Mouse (Mus musculus) liver, embryonic 13.5 days (tissue): ENCODE data around the gene Olfr649. TPM values are rescaled to one million over a fixed set of nuclear protein-coding genes. Genes with fewer than 3 reads are reported as not detected.

Experiments
- ATAC-seq: fragments of 200-750 bp; cut with Nextera tagmentation; 2 replicates; pipeline ENCODE4 v1.8.0; 2017; ENCODE audit warnings: low read depth, mild to moderate bottlenecking, moderate number of reproducible peaks, moderate library complexity
- DNase-seq: peaks from one replicate; pipeline ENCODE4 v3.0.0; 2022
- H3K27ac ChIP-seq: fragments of 300-500 bp; sonication (generic); 2 replicates; pipeline ENCODE4 v1.5.1; 2015; ENCODE audit warnings: moderate library complexity, mild to moderate bottlenecking, inconsistent platforms
- H3K27me3 ChIP-seq: fragments of 300-500 bp; sonication (generic); 2 replicates; pipeline ENCODE4 v1.6.1; 2015; ENCODE audit warnings: mild to moderate bottlenecking, inconsistent platforms
- H3K36me3 ChIP-seq: fragments of 300-500 bp; sonication (generic); 2 replicates; pipeline ENCODE4 v1.6.1; 2015; ENCODE audit warnings: mild to moderate bottlenecking, inconsistent platforms
- H3K4me1 ChIP-seq: fragments of 300-500 bp; sonication (generic); replicated peaks from 2 replicates; pipeline ENCODE4 v1.6.1; 2015; ENCODE audit warnings: inconsistent platforms
- H3K4me2 ChIP-seq: fragments of 300-500 bp; sonication (generic); 2 replicates; pipeline ENCODE4 v1.6.1; 2015; ENCODE audit warnings: inconsistent platforms, mild to moderate bottlenecking, moderate library complexity
- H3K4me3 ChIP-seq: fragments of 300-500 bp; sonication (generic); replicated peaks from 2 replicates; pipeline ENCODE4 v1.5.1; 2015; ENCODE audit warnings: mild to moderate bottlenecking, inconsistent platforms
- H3K9ac ChIP-seq: fragments of 300-500 bp; sonication (generic); 2 replicates; pipeline ENCODE4 v1.6.1; 2015; ENCODE audit warnings: mild to moderate bottlenecking, inconsistent platforms
- H3K9me3 ChIP-seq: fragments of 300-500 bp; sonication (generic); replicated peaks from 2 replicates; pipeline ENCODE4 v1.6.1; 2016; ENCODE audit warnings: inconsistent platforms
- WGBS: fragments of 180-500 bp; shearing (Covaris S2); methylation state at CpG from one replicate; pipeline ENCODE4 v1.1.7; 2015; ENCODE audit not compliant: insufficient replicate concordance; 5-methylcytosine and 5-hydroxymethylcytosine counted together
- polyA plus RNA-seq: library from polyadenylated mRNA; unstranded; fragments of >200 nt; fragmentation: Nextera tagmentation; extraction: Ambion mirVana; gene quantifications from 2 replicates; pipeline ENCODE4 v1.2.1, GENCODE M21; 2015

Gene Olfr649
- polyA plus RNA-seq: not detected in 2 replicates

DNA sequence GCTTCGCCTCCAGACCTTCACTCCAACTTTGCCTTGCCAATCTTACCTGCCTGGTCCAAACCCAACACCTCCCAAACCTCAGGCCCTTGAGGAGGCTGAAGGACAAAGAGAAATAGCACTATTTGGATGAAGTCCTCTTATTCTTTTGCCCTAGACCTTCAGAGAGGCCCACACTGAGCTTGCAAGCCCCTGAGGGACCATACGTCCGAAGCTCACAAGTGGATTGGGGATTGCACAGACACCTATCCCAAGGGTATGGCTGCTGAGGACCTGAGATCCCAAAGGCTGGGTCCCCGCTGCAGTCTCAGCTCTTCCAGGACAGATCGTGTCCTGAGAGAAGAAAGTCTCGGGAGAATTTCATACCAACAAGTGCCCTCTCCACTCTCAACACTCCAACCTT lies at the start of gene Olfr649:
Gene Olfr649, minus strand, starts transcription at position 101 of the 400 bp plus-strand sequence.
- H3K9me3 ChIP-seq: no peaks in the 10 kb centered on the region
- no peak within 1 kb of the TSS for H3K9ac ChIP-seq
- WGBS: 69% methylated on average over 6 of the region's 6 CpGs
- no peaks in the 10 kb centered on the region for H3K36me3 ChIP-seq
- H3K4me1 ChIP-seq: no peaks in the 10 kb centered on the region
- H3K27me3 ChIP-seq: no peaks in the 10 kb centered on the region
- no peak within 1 kb of the TSS for H3K4me2 ChIP-seq
- H3K4me3 ChIP-seq: no peak within 1 kb of the TSS
- DNase-seq (no peak), ATAC-seq (no peak)
- no peak within 1 kb of the TSS for H3K27ac ChIP-seq

DNA sequence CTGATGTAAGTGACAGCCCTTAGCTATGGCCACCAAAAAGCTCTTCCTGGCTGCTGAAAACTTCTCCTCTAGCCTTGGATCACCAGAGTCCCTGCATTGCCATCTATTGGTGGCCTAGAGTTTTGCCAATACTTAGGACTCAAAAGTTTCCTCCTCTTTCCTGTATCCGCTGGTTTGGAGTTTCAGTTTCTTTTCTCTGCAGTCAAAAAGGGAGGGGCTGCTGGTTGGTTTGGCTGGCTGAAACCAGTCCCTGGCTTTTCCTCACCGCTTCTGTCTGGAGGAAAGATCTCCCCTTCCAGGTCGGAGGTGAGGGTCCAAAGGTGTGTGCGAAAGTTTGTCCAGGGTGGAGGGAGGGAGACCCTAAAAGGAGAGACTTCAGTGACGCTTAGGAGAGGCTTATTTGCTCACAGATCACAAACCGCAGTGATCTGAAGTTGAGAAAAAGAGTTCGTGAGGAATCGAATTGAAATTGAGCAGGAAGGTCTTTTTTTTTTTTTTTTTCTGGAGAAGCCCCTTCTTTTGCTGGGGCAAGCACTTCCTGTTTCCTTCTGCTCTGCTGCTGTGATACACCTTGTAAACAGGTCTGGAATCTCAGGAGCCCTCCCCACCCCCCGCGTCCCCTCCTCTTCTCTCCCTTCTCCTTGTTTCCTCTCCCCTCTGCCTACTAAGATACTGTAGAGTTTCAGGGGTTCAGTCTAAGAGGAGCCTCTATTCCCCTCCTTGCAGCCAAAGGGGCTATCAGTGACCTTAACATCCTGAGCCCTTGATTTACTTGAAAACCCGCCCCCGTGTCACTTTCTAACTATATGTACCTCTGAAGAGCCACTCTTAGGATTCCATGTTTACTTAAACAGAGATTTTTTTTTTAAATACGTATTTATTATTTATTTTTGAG lies 48.7 kb upstream of the Olfr649 start, which contains the start of gene Trim34a:
Gene Trim34a, plus strand, starts transcription at position 171 of the 895 bp plus-strand sequence.
- peak within 1 kb of the TSS; percentile 68 for H3K9ac ChIP-seq
- H3K27me3 ChIP-seq: no peaks in the 10 kb centered on the region
- peak within 1 kb of the TSS; percentile 66 for H3K4me3 ChIP-seq
- peak; percentile 50 for DNase-seq
- peak; percentile 91 for ATAC-seq
- H3K27ac ChIP-seq: no peak within 1 kb of the TSS
- peak within 1 kb of the TSS; percentile 68 for H3K4me2 ChIP-seq
- H3K9me3 ChIP-seq: no peaks in the 10 kb centered on the region
- H3K36me3 ChIP-seq: no peaks in the 10 kb centered on the region
- H3K4me1 ChIP-seq: peaks cover 13% of the 10 kb centered on the region
- 5% methylated on average over 13 of the region's 13 CpGs for WGBS

DNA sequence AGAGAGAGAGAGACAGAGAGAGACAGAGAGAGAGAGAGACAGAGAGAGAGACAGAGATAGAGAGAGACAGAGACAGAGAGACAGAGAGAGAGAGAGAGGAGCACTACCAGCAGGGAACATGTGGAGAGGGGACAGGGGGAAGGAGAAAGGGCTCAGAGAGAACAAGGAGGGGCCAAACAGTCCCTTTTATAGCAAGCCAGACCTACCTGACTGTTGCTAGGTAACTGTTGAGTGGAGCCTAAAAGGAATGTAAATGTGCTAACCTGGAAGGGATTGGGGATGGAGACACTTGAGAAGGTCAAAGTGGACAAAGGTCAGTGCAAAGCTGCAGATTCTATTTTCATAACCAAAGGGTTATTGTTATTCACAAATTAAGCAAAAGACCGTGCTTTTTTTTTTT lies 47.8 kb upstream of the Olfr649 start:
- Histone ChIP-seq H3K9ac (no peak overlapping the region), H3K27me3 (no peaks in the 10 kb centered on the region), H3K4me3 (0 out of 2 replicates have a peak overlapping the region, but pooled peaks have one; percentile 66), H3K4me2 (peak overlapping the region; percentile 68), H3K9me3 (no peaks in the 10 kb centered on the region), H3K4me1 (peaks cover 13% of the 10 kb centered on the region), H3K27ac (no peak overlapping the region), H3K36me3 (no peaks in the 10 kb centered on the region)
- ATAC-seq (no peak), DNase-seq (no peak)
- WGBS: 28% methylated on average over 1 of the region's 1 CpGs

DNA sequence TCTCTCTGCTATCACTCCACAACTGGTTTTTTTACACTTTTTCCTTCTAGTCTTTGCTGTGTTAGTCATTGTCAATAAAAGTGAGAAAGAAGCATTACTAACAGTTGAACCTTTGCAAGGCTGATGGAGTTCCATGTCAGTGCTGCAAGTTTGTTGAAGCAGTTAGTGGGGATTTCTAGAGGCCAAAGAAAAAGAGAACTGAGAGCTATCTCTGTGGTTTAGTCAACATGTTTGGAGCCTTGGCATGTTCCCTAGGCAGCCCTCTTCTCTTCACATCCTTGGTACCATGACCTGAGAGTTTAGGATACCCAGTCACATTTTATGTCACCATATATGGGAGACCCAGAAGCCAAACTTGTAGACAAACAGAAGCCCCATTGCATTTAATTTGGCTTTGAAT lies 45.1 kb upstream of the Olfr649 start:
- no peaks in the 10 kb centered on the region for H3K36me3 ChIP-seq
- DNase-seq (no peak), ATAC-seq (no peak)
- no peak overlapping the region for H3K4me2 ChIP-seq
- peaks cover 13% of the 10 kb centered on the region for H3K4me1 ChIP-seq
- no peaks in the 10 kb centered on the region for H3K27me3 ChIP-seq
- H3K9me3 ChIP-seq: no peaks in the 10 kb centered on the region
- no peak overlapping the region for H3K4me3 ChIP-seq
- no peak overlapping the region for H3K27ac ChIP-seq
- no peak overlapping the region for H3K9ac ChIP-seq

DNA sequence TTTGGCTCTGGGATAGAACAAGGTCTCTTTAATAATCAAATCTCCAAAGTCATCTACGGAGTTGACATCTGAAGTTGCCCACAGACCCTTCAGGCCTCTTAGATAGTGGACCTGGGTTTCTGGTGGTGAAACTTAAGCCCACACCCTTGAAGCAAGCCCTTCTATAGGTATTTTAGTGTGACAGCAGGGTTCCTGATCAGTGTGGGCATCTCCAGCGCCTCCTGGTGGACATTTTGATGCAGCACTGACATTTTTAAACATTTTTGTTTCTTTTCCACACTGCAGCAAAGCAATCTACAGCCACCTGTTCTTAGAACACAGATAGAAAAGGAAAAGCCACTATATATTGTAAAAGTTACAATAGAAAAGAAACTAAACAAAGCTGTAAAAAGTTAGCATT lies 35.4 kb upstream of the Olfr649 start:
- Histone ChIP-seq H3K9me3 (no peaks in the 10 kb centered on the region), H3K27me3 (no peaks in the 10 kb centered on the region), H3K4me3 (no peak overlapping the region), H3K4me2 (no peak overlapping the region), H3K9ac (no peak overlapping the region), H3K27ac (no peak overlapping the region), H3K36me3 (no peaks in the 10 kb centered on the region), H3K4me1 (no peaks in the 10 kb centered on the region)
- DNase-seq (peak; percentile 7), ATAC-seq (no peak)
- 21% methylated on average over 2 of the region's 2 CpGs for WGBS

DNA sequence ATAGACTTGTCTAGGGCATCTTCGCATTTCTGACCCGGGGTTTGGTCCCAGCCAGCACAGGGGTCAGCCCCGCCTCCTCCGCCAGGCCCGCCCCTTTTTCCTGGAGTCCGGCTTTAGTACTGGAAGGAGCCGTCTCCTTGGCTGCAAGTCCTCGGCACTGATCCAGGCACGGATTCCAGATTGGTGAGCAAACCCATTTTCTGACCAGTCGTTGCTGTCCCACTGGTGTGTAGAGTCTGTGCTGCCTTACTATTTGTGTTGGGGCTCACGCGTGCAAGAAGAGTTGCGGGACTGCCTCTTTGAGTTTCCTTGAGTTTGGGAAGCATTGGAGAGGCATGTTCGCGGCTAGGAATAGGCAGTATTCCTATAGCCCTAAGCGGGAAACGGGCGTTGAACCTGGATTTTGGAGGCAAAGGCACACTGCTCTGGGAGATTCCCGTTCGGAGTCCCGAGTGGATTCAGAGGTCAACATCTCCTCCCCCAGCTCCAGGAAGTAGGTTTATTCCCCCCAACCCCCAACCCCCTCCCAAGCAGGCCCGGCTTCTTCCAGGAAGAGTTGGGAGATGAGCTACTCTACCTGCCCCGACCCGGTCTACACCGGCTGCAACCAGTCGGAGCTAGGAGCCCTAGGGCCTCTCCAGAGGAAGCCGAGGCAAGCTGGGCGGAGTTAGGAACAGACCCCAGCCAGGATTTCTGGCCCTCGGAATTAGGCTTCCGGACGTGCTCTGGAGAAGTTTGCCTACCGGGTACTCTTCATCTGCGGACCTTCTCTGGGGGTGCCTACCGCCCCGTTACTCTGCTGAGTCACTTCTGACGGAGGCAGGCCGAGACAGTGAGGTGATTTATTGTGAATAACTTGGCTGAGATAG lies 23.1 kb upstream of the Olfr649 start, which contains the start of gene Trim6:
Gene Trim6, plus strand, starts transcription at position 93 of the 869 bp plus-strand sequence.
- H3K9me3 ChIP-seq: no peaks in the 10 kb centered on the region
- H3K27ac ChIP-seq: no peak within 1 kb of the TSS
- H3K27me3 ChIP-seq: no peaks in the 10 kb centered on the region
- WGBS: 1% methylated on average over 37 of the region's 37 CpGs
- peak; percentile 10 for DNase-seq
- H3K36me3 ChIP-seq: no peaks in the 10 kb centered on the region
- H3K4me1 ChIP-seq: peaks cover 7% of the 10 kb centered on the region
- H3K4me2 ChIP-seq: peak within 1 kb of the TSS; percentile 75
- peak; percentile 78 for ATAC-seq
- peak within 1 kb of the TSS; percentile 59 for H3K4me3 ChIP-seq
- H3K9ac ChIP-seq: peak within 1 kb of the TSS; percentile 61; the same call in 1 of the 2 replicates

DNA sequence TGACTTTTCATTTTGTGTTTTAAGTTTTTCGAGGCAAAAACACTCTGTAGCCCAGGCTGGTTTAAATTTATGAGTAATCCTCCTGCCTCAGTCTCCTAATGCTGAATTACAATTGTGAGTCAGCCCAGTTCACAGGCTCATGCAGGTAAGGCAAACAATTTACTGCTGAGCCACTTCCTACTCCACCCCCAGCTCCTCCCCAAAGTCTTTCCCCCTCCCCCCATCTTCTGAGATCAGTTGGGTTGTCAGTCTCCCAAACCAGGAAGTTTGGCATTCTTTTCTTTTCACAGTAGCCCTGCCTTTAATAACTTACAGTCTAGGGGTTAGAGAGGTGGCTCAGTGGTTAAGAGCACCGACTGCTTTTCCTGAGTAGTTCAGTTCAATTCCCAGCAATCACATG lies 22.1 kb upstream of the Olfr649 start:
- H3K36me3 ChIP-seq: no peaks in the 10 kb centered on the region
- no peak overlapping the region for H3K4me2 ChIP-seq
- H3K4me3 ChIP-seq: no peak overlapping the region
- H3K4me1 ChIP-seq: peaks cover 7% of the 10 kb centered on the region
- 34% methylated on average over 2 of the region's 2 CpGs for WGBS
- ATAC-seq (0 out of 2 replicates have a peak, but pooled peaks have one; percentile 31), DNase-seq (no peak)
- no peak overlapping the region for H3K27ac ChIP-seq
- no peaks in the 10 kb centered on the region for H3K9me3 ChIP-seq
- no peaks in the 10 kb centered on the region for H3K27me3 ChIP-seq
- H3K9ac ChIP-seq: no peak overlapping the region

DNA sequence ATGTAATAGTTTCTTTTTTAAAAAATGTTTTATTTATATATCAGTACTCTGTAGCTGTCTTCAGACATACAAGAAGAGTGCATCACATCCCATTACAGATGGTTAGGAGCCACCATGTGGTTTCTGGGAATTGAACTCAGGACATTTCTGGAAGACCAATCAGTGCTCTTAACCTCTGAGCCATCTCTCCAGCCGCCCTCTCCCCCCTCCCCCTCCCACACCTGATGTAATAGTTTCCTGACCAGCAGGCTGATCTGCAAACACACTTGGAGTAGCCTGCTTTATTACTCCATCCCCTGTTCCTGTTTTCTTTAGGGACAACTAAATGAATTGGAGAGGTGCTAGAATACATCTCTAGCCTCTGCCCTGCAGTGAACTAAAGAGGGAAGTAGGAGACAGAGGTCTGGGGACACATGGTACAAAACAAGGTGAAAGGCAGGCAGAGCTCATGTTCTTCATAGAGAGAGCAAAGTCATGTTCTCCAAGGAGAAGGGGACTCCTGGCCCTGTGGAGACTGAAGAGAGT lies 20.3 kb upstream of the Olfr649 start:
- no peak overlapping the region for H3K4me3 ChIP-seq
- DNase-seq (no peak), ATAC-seq (no peak)
- H3K4me2 ChIP-seq: no peak overlapping the region
- H3K9ac ChIP-seq: no peak overlapping the region
- H3K4me1 ChIP-seq: peaks cover 7% of the 10 kb centered on the region
- 18% methylated on average over 1 of the region's 1 CpGs for WGBS
- no peaks in the 10 kb centered on the region for H3K36me3 ChIP-seq
- no peaks in the 10 kb centered on the region for H3K9me3 ChIP-seq
- H3K27me3 ChIP-seq: no peaks in the 10 kb centered on the region
- H3K27ac ChIP-seq: no peak overlapping the region

DNA sequence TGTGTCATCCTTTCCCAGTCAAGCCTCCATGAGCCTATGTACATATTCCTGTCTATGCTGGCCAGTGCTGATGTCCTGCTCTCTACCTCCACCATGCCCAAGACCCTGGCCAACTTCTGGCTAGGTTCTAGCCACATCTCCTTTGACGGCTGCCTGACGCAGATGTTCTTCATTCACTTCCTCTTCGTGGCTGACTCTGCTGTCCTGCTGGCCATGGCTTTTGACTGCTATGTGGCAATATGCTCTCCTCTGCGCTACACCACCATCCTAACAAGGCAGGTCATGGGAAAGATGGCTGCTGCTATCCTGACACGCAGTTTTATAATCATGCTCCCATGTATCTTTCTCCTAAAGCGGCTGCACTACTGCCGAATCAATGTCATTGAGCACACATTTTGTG lies 10.4 kb upstream of the Olfr649 start:
- Histone ChIP-seq H3K27me3 (no peaks in the 10 kb centered on the region), H3K27ac (no peak overlapping the region), H3K9me3 (no peaks in the 10 kb centered on the region), H3K9ac (no peak overlapping the region), H3K4me2 (no peak overlapping the region), H3K36me3 (no peaks in the 10 kb centered on the region), H3K4me1 (no peaks in the 10 kb centered on the region), H3K4me3 (no peak overlapping the region)
- ATAC-seq (no peak), DNase-seq (no peak)
- WGBS: 53% methylated on average over 7 of the region's 7 CpGs

DNA sequence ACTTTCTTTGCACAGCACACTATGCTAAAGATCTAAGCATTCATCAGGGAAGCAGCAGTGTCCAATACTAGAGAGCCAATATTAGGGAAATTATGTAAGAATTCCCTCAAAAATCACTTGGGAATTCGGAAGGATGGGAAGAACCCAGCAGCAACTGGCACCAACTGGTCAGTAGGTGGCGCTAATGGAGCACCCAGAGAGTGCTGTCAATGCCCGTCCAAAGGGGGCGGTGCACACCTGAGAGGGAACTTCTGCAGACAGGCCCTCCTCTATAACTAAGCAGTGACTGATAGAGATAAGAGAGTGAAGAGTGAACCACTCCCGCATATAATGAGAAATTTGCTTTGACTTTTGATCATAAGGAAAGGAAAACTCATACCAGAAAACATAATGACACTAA lies 4.0 kb upstream of the Olfr649 start:
- H3K9ac ChIP-seq: no peak overlapping the region
- WGBS: 2% methylated on average over 5 of the region's 5 CpGs
- H3K9me3 ChIP-seq: no peaks in the 10 kb centered on the region
- no peaks in the 10 kb centered on the region for H3K36me3 ChIP-seq
- ATAC-seq: peak; percentile 67; the same call in 1 of the 2 replicates
- H3K4me2 ChIP-seq: no peak overlapping the region
- no peak overlapping the region for H3K4me3 ChIP-seq
- no peaks in the 10 kb centered on the region for H3K4me1 ChIP-seq
- H3K27ac ChIP-seq: no peak overlapping the region
- no peaks in the 10 kb centered on the region for H3K27me3 ChIP-seq
- DNase-seq: peak; percentile 40

DNA sequence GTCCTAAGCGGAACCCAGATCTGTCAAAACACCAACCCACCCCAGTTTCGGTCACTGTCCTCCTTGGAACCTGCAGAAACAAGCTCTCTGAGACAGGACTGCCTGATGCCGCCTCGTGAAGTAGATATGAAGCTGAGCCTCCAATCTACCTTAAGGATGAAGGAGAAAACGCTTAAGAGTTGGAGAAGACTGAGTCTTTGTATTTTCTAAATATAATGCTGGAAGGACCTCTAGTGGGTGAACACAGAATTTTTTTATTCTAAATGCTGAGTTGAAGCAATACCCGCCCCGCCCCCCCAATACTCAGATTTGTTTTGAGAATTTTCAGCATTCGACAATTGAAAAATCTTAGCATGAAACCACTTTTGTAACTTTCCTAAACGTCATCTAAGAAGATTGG lies 4.5 kb downstream of the Olfr649 start:
- Histone ChIP-seq H3K4me2 (no peak overlapping the region), H3K27ac (no peak overlapping the region), H3K4me3 (no peak overlapping the region), H3K9me3 (no peaks in the 10 kb centered on the region), H3K36me3 (no peaks in the 10 kb centered on the region), H3K27me3 (no peaks in the 10 kb centered on the region), H3K4me1 (no peaks in the 10 kb centered on the region), H3K9ac (no peak overlapping the region)
- DNase-seq: no peak
- ATAC-seq: no peak
- WGBS: 37% methylated on average over 9 of the region's 9 CpGs
